Mouse (Mus musculus): ENCODE measurements around the gene Urod. TPM values are rescaled to one million over a fixed set of nuclear protein-coding genes. Genes with fewer than 3 reads are reported as not detected.

Urod gene
- total and polyA plus RNA-seq, 3 experiments = 77.1 to 91.9 (median 86.7) TPM

DNA sequence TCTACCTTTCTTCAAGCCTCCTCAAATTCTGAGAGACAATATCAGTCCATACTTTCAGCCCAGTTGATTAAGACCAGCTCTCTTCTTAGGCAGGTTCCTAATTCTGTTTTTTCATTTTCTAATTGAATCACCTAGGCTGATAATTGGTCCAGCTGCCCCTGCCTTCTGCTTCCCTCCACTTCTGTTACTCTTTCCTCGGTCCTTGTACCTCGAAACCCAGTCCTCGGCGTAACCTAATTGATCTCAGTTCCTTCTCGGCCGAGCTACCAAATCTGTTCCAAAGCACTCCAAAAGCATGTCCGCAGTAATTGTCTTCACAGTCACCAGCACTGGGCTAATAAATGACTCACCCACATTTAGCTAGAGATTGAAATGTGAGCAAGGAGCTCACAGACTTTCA is 39.3 kb downstream of the Urod start:
- Histone ChIP-seq H3K27me3 (ENCODE audit: control insufficient read depth, insufficient read depth, low read length) (no peaks in the 10 kb centered on the region), H3K4me3 (no peak overlapping the region), H3K79me2 (replicated peaks; ENCODE audit: control insufficient read depth, insufficient read depth, low read length) (no peaks in the 10 kb centered on the region), H3K27ac (no peak overlapping the region), H3K36me3 (ENCODE audit: control insufficient read depth, insufficient read depth, low read length) (no peaks in the 10 kb centered on the region), H3K4me1 (ENCODE audit: control insufficient read depth, insufficient read depth, low read length) (no peaks in the 10 kb centered on the region), H3K9ac (ENCODE audit: low read depth, low read length) (no peak overlapping the region)
- intact Hi-C loops (cut with DNase I) = no loop called here
- 90% methylated on average over 7 of the region's 7 CpGs for WGBS
- DNase-seq = no peak
- TF ChIP-seq CTCF (IDR thresholded peaks at IDR 0.05) = no peak
- no peak for TF ChIP-seq EP300 (IDR thresholded peaks at IDR 0.05; ENCODE audit: insufficient read depth, low read depth, low read length)
- TF ChIP-seq POLR2A (IDR thresholded peaks at IDR 0.05; ENCODE audit: insufficient read depth, low read depth, low read length) = no peak

DNA sequence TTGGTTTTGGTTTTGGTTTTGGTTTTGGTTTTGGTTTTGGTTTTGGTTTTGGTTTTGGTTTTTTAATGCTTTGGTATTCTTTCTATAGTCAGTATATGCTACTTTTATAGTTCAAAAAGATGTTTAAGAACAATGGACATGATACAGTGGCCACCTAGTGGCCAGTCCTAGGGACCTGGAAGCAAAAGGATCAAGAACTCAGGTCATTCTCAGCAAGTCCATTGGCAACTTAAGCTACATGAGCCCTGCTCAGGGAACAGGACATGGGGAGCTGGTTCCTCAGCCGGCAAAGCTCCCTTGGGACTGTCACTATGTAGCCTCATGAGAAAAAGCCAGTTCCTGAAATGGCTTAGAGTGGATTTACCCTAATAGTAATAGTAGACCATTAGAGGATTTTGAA is 42.6 kb downstream of the Urod start:
- TF ChIP-seq CTCF (IDR thresholded peaks at IDR 0.05) (peak; percentile 27), POLR2A (IDR thresholded peaks at IDR 0.05; ENCODE audit: insufficient read depth, low read depth, low read length) (no peak)
- no peaks in the 10 kb centered on the region for H3K36me3 ChIP-seq (ENCODE audit: control insufficient read depth, insufficient read depth, low read length)
- H3K9ac ChIP-seq (ENCODE audit: low read depth, low read length) = no peak overlapping the region
- intact Hi-C loops (cut with DNase I) = no loop called here
- H3K4me1 ChIP-seq (ENCODE audit: control insufficient read depth, insufficient read depth, low read length) = no peaks in the 10 kb centered on the region
- no peaks in the 10 kb centered on the region for H3K79me2 ChIP-seq (replicated peaks; ENCODE audit: control insufficient read depth, insufficient read depth, low read length)
- 28% methylated on average over 1 of the region's 1 CpGs for WGBS
- H3K27ac ChIP-seq = no peak overlapping the region
- DNase-seq = no peak
- no peak overlapping the region for H3K4me3 ChIP-seq
- no peaks in the 10 kb centered on the region for H3K27me3 ChIP-seq (ENCODE audit: control insufficient read depth, insufficient read depth, low read length)

DNA sequence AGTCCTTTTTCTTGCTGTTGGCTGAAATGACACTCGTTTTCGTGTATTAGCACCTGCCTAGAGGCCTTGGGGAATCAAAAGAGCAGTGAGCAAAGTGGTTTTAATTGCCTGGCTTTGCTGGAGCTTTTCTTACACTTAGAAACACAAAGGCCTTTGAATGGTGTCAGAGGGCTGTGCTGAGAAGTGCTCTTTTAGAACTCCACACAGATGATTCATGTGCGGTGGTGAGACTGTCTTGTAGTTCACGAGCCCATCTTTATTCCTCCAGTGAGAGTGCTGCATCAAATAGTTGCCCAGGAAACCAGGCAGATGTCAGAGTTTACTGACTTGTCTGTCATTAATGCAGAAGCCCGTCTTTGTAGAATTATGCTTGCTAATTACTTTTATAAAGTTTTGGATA is 50.2 kb downstream of the Urod start:
- H3K4me3 ChIP-seq = no peak overlapping the region
- WGBS = 81% methylated on average over 5 of the region's 5 CpGs
- TF ChIP-seq EP300 (IDR thresholded peaks at IDR 0.05; ENCODE audit: insufficient read depth, low read depth, low read length) = no peak
- no peak for TF ChIP-seq POLR2A (IDR thresholded peaks at IDR 0.05; ENCODE audit: insufficient read depth, low read depth, low read length)
- no peak for TF ChIP-seq CTCF (IDR thresholded peaks at IDR 0.05)
- DNase-seq = no peak
- intact Hi-C loops (cut with DNase I) = no loop called here
- H3K4me1 ChIP-seq (ENCODE audit: control insufficient read depth, insufficient read depth, low read length) = no peaks in the 10 kb centered on the region
- no peaks in the 10 kb centered on the region for H3K79me2 ChIP-seq (replicated peaks; ENCODE audit: control insufficient read depth, insufficient read depth, low read length)
- H3K27me3 ChIP-seq (ENCODE audit: control insufficient read depth, insufficient read depth, low read length) = no peaks in the 10 kb centered on the region
- no peaks in the 10 kb centered on the region for H3K36me3 ChIP-seq (ENCODE audit: control insufficient read depth, insufficient read depth, low read length)
- H3K27ac ChIP-seq = no peak overlapping the region
- no peak overlapping the region for H3K9ac ChIP-seq (ENCODE audit: low read depth, low read length)

DNA sequence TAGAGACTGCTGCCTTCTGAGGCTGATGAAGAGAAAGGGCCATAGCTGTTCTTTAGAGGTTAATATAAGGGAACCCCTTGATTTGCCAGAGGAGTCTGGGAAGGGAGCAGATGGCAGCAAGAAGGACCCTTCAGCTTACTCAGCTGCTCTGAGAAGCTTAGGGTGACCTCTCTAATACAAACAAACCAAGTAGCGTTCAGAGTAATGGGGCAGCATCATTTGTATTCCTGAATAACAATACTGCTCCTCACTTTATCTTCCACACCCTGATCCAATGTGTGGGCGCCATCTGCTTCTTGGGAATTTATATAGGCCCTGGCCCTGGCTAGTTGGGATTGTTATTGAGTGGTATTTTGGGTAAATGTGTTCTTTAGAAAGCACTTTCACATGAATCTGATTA is 51.5 kb downstream of the Urod start:
- WGBS = 84% methylated on average over 2 of the region's 2 CpGs
- H3K27ac ChIP-seq = no peak overlapping the region
- intact Hi-C loops (cut with DNase I) = no loop called here

More for the DNA sequence above, 51.5 kb downstream of the Urod start:
- TF ChIP-seq EP300 (IDR thresholded peaks at IDR 0.05; ENCODE audit: insufficient read depth, low read depth, low read length) (no peak), POLR2A (IDR thresholded peaks at IDR 0.05; ENCODE audit: insufficient read depth, low read depth, low read length) (no peak), CTCF (IDR thresholded peaks at IDR 0.05) (no peak)
- Histone ChIP-seq H3K79me2 (replicated peaks; ENCODE audit: control insufficient read depth, insufficient read depth, low read length) (no peaks in the 10 kb centered on the region), H3K9ac (ENCODE audit: low read depth, low read length) (no peak overlapping the region), H3K36me3 (ENCODE audit: control insufficient read depth, insufficient read depth, low read length) (no peaks in the 10 kb centered on the region), H3K4me3 (no peak overlapping the region), H3K4me1 (ENCODE audit: control insufficient read depth, insufficient read depth, low read length) (no peaks in the 10 kb centered on the region), H3K27me3 (ENCODE audit: control insufficient read depth, insufficient read depth, low read length) (no peaks in the 10 kb centered on the region)
- DNase-seq = no peak

Other genes starting within 250 kb of the Urod start
- 1 to 10 TPM; 5.7 to 8.6 TPM for gene Toe1, start 186.8 kb downstream of the Urod start, total RNA-seq (2021)
- gene Toe1, start 186.8 kb downstream of the Urod start, polyA plus RNA-seq (2012; rRNA removed) = 12.3 and 15.3 TPM in 2 replicates
- 1 to 10 TPM; 1.2 to 1.5 TPM for gene Mutyh, start 186.7 kb downstream of the Urod start, total RNA-seq (2021)
- gene Mutyh, start 186.7 kb downstream of the Urod start, polyA plus RNA-seq (2012; rRNA removed) = 3.5 and 3.7 TPM in 2 replicates
- gene Hpdl, start 172.7 kb downstream of the Urod start, total RNA-seq (2021) = 1 to 10 TPM; 3.9 to 4.8 TPM
- 4.0 and 4.3 TPM in 2 replicates for gene Hpdl, start 172.7 kb downstream of the Urod start, polyA plus RNA-seq (2012; rRNA removed)
- gene Zswim5, start 117.0 kb downstream of the Urod start, total RNA-seq (2021) = 1 to 10 TPM; 1.0 TPM
- gene Zswim5, start 117.0 kb downstream of the Urod start, polyA plus RNA-seq (2012; rRNA removed) = 0.86 and 1.4 TPM in 2 replicates
- 10 to 100 TPM; 14.0 to 20.6 TPM for gene Hectd3, start 904 bp upstream of the Urod start, total RNA-seq (2021)
- gene Hectd3, start 904 bp upstream of the Urod start, polyA plus RNA-seq (2012; rRNA removed) = 28.4 and 31.0 TPM in 2 replicates
- gene Eif2b3, start 25.0 kb upstream of the Urod start, total RNA-seq (2021) = 10 to 100 TPM; 12.0 to 14.6 TPM
- 7.9 and 11.6 TPM in 2 replicates for gene Eif2b3, start 25.0 kb upstream of the Urod start, polyA plus RNA-seq (2012; rRNA removed)
- under 1 TPM; 0.70 to 0.86 TPM for gene Ptch2, start 101.7 kb upstream of the Urod start, total RNA-seq (2021)
- 2.4 and 3.2 TPM in 2 replicates for gene Ptch2, start 101.7 kb upstream of the Urod start, polyA plus RNA-seq (2012; rRNA removed)
- gene Btbd19, start 131.3 kb upstream of the Urod start, total RNA-seq (2021) = 1 to 10 TPM; 2.9 to 3.2 TPM
- 6.6 and 12.2 TPM in 2 replicates for gene Btbd19, start 131.3 kb upstream of the Urod start, polyA plus RNA-seq (2012; rRNA removed)
- gene Tctex1d4, start 132.4 kb upstream of the Urod start, total RNA-seq (2021) = not detected
- gene Tctex1d4, start 132.4 kb upstream of the Urod start, polyA plus RNA-seq (2012; rRNA removed) = 0.29 and 4.2 TPM in 2 replicates
- 1 to 10 TPM; 1.4 to 1.9 TPM for gene Plk3, start 139.6 kb upstream of the Urod start, total RNA-seq (2021)
- gene Plk3, start 139.6 kb upstream of the Urod start, polyA plus RNA-seq (2012; rRNA removed) = 4.5 and 4.7 TPM in 2 replicates
- gene Rps8, start 161.8 kb upstream of the Urod start, total RNA-seq (2021) = 100 to 1,000 TPM; 553 to 608 TPM
- 315 and 381 TPM in 2 replicates for gene Rps8, start 161.8 kb upstream of the Urod start, polyA plus RNA-seq (2012; rRNA removed)
- gene Kif2c, start 188.2 kb upstream of the Urod start, total RNA-seq (2021) = under 1 TPM; 0.14 to 0.26 TPM
- gene Kif2c, start 188.2 kb upstream of the Urod start, polyA plus RNA-seq (2012; rRNA removed) = 0.25 and 0.41 TPM in 2 replicates